Mouse (Mus musculus): ENCODE measurements at regions not wholly inside any gene's neighbourhood (a gene's known extent, or its start where the extent isn't known, plus 50 kb on each side); places are given as distances from the start of the nearest gene placed in this dataset.

- DNase-seq (ENCODE audit: low spot score): no peak
Observed at GRCm38 (mm10) chr10:96427407-96427806, 189.4 kb upstream of the Btg1 start.

GRCm38 (mm10) chr10:96430142-96430541 lies 186.7 kb upstream of the Btg1 start:
- DNase-seq (ENCODE audit: low spot score): no peak

GRCm38 (mm10) chr10:96435109-96435508 lies 181.7 kb upstream of the Btg1 start:
- DNase-seq (ENCODE audit: low spot score): no peak

DNA sequence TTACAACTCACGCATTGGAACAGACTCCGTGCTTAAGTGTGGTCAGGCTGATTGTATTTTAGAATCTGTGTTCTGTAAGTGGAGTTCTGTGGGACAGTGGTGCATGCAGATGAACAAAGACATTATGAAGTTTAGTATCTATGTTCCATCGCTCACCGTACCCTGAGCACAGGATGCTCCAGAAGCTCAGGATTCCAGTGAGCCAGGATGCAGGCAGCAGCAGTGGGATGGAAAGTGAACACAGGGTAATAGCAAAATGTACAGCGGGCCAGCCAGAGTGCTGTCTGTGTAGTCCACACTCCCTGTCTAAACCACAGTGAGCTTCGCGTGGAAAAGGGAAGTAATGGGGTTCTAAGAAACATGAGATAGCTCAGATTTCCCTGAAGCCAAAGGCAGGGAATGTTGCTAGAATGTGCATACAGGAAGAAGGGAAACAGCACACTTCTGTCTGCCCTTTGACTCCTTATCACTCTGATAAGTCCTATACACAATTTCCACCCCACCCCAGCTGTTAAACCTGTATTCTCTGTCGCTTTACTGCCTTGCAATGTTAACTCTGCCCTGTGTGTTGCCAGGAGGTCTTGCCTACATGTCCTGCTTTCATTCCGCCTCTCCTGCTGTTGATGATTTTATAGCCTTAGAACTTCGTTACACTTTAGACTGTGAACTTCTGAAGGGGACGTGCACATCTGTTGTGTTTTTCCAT lies 178.3 kb upstream of the Btg1 start:
- DNase-seq (ENCODE audit: low spot score): no peak

DNA sequence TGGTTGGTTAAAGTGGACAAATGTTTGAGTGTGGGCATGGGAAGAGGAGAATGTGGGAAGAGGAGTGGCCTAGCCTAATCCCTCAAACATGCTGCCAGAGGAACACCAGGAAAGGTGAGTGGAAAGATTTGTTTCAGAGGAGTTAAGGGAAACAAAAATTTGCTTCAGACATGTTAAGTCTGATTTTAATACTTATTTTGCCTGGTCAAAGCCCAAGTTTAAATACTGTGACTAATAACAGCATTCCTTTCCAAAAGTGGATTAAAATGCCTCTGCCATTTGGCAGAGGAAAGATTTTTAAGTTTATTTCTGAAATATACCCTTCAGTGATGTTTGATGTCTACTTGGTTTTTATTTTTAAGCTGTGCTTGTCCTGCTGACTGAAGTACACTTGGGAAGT lies 174.6 kb upstream of the Btg1 start:
- no peak for DNase-seq (ENCODE audit: low spot score)

DNA sequence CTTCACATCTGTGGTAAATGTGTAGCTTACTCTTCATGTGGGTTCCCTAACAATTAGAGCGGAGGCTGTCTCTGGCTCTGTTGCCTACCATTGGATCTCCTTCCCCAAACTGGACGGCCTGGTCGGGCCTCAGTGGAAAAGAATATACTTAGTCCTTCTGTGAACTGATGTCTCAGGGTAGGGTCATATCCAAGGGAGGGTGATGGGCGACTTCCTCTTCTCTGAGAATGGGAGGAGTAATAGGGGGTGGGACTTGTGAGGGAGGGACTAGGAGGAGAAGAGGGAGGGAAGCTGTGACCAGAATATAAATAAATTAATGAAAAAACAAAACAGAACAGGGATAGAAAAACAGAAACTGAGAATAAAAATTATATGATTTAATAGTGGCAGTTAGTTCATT lies 166.5 kb upstream of the Btg1 start:
- no peak for DNase-seq (ENCODE audit: low spot score)

GRCm38 (mm10) chr10:96454857-96455256 lies 161.9 kb upstream of the Btg1 start:
- DNase-seq (ENCODE audit: low spot score): no peak

- DNase-seq (ENCODE audit: low spot score): peak; percentile 35
Observed at GRCm38 (mm10) chr10:96458551-96458950, 158.3 kb upstream of the Btg1 start.

DNA sequence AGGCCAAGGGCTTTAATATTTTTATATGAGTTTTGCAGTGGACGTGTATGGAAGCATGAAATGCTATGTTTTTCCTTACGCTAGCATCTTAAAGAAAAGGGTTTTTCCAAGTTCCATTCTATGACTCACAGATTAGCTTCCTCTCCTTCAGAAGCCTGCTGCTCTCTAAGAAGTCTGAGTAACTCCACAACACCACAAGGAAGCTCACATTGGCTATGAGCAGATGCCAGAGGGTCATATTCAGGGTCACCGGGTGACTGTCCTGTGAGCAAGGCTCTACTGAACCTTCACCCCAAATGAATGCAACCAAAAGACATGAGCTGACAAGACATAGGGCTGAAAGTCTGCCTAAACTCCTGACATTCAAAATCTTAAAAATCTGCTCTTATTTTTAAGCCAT lies 157.6 kb upstream of the Btg1 start:
- no peak for DNase-seq (ENCODE audit: low spot score)

- peak; percentile 14 for DNase-seq (ENCODE audit: low spot score)
Observed at GRCm38 (mm10) chr10:96460151-96460550, 156.7 kb upstream of the Btg1 start.

GRCm38 (mm10) chr10:96460617-96461338 lies 156.0 kb upstream of the Btg1 start:
- DNase-seq (ENCODE audit: low spot score): peak; percentile 47

GRCm38 (mm10) chr10:96465967-96466366 lies 150.8 kb upstream of the Btg1 start:
- no peak for DNase-seq (ENCODE audit: low spot score)

DNA sequence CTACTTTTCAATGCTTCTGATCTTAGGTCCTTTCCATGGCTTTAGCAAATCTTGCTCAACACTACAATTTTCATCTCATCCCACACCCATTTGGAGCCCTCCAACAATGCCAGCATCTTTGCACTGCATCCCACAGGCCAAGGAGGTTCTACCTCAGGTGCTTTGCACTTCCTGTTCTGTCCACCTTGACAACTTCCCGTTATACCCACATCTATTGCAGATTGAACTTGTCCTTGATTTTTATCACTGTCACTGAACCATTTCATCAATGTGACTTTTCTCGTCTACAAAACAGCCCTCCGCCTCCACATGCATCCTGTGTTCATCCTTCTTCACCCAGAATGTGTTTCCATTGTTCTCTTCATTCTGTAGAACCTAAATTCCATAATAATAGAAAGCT lies 150.0 kb upstream of the Btg1 start:
- DNase-seq (ENCODE audit: low spot score): no peak

- DNase-seq (ENCODE audit: low spot score): no peak
Observed at GRCm38 (mm10) chr10:96467661-96468060, 149.1 kb upstream of the Btg1 start.

GRCm38 (mm10) chr10:96471523-96471922 lies 145.3 kb upstream of the Btg1 start:
- no peak for DNase-seq (ENCODE audit: low spot score)

GRCm38 (mm10) chr10:96479350-96479749 lies 137.5 kb upstream of the Btg1 start:
- no peak for DNase-seq (ENCODE audit: low spot score)

DNA sequence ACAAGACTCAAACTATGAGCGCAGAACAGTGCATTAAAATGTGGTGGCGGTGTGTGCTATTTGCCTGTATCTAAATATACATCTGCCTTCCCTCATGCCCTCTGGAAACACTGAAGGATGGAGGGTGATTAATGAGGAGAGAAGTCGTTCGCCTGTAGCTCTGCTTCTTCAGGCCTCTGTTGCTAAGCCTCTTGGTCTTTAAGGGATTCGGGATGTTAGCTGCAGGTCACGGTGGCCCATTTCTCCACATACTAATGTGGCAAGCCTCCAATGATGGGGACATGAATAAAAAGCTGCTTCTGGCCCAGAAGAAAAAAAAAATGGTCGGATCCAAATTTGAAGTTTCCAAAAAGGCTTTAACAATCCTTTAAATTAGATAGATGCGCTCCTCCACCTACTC lies 137.0 kb upstream of the Btg1 start:
- DNase-seq (ENCODE audit: low spot score): no peak

DNA sequence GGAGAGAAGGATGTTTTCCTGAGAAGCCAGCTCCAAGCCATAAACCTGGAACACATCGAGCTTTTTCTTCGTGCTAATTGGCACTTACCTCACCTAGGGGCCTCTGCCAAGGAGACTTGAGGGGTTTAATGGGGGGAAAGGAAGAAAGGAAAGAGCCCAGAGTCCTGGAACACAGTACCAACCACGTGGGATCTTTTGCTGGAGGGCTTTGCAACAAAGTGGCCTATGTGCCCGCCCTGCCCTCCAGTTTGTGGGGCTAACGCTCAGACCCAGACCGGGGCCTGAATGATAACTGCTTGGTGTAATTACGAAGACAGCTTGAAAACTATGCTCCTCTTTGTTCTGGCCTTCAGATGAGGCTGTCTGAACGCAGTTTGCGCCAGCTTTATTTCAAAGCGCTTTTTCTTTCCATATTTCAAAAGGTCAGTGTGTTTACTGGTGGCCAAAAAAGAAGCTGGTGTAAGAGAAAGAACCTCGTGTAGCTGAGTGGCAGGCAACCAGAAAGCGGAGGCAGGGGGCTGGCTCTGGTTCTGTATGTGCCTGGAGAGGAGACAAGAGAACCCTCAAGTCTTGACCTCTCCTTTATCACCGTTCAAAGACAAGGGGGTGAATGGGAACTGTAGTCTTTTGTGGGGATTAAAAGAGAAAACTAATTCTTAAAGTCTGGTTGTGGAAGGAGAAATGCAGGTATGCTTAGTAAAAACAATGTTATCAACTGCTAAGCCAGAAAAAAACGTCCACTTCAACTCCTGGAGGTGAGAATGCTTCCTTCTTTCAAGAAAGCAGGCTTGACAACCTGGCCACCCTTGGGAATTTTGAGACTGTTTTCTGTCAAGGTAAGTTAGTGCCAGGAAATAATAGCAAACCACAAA lies 136.1 kb upstream of the Btg1 start:
- DNase-seq (ENCODE audit: low spot score): no peak

- DNase-seq (ENCODE audit: low spot score): no peak
Observed at GRCm38 (mm10) chr10:96481325-96481638, 135.5 kb upstream of the Btg1 start.

- DNase-seq (ENCODE audit: low spot score): no peak
Observed at GRCm38 (mm10) chr10:96486724-96487123, 130.1 kb upstream of the Btg1 start.

DNA sequence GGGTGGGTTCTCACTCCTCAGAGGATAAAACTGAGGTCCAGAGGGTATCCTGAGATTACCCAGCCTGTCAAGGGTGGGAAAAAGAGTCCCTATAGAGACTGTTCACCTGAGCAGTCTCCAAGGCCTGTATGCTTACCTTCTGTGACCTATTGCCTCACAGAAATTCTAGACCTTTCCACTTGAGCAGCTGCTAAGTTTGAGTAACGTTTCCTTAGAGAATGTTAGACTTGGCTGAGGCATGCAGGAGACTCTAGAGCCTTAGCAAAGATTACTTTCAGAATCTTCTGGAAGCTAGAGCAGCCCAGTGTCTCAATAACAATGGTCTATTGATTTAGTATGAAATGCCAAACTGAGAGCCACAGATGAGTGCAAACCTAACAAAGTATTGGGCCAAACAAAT lies 123.1 kb upstream of the Btg1 start:
- DNase-seq (ENCODE audit: low spot score): no peak

GRCm38 (mm10) chr10:96496700-96497099 lies 120.1 kb upstream of the Btg1 start:
- no peak for DNase-seq (ENCODE audit: low spot score)

- DNase-seq (ENCODE audit: low spot score): no peak
Observed at GRCm38 (mm10) chr10:96497482-96497881, 119.3 kb upstream of the Btg1 start.

All from retina, embryonic 14.5 days (tissue).